ENCODE assay signal across 9 mouse cellular contexts in the genomic region with DNA sequence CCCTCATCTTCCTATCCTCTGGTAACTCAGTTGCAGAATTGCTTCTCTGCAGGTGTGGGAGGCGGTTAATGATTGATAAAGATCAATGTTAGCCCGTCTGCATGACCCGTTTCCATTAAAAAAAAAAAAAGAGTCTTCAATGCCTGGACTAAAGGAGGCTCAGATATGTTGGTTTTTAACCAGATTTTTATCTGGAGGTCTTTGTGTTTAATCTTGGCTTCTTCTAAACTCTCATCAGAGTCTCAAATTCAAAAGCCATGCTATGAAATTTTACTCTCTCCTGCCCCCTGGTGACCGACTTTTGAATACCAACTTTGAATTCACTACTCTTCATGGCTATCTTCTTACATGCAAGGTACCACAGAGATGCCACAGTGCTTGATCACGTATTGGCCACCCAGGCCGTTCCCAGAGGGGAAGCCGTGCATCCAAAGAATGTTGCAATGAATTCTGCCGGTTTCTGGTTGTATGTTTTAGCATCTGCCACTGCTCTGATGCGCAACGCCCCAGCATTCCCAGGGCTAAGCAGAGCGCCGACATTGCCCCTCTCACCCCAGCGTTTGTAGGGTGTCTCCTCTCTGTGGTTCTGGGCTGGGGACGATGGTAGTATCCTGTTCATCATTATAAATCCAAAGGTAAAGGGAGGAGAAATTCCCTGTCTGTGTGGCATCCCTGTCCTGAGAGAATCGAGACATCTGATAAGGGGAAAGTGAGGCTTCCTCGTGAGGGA.
A peak's percentile ranks its signal among the peaks of the same experiment; 100 is the strongest.
DNase-seq lines count a peak whose midpoint lies in the region; ATAC-seq lines count a peak whose summit lies in the region.
"Had no signal": no experiment of that assay in that cellular context is flagged by ENCODE, and none has a peak within 500 bp of the region (broad histone marks: within the 10 kb centered on the region; RNA-seq: fewer than 3 reads in every experiment).

No protein-coding gene starts in this region.

- DNase-seq in ovary, postnatal 14 days (ENCODE audit: low spot score) = peak; percentile 78
- no peak for DNase-seq in ovary, postnatal 36 days (ENCODE audit: low spot score)
- peak; percentile 74 for DNase-seq in adipocyte (ENCODE audit: low spot score)
- DNase-seq in embryo, embryonic 10.5 days (ENCODE audit: low spot score) = peak; percentile 89
- peak; percentile 62 to 82 for DNase-seq in kidney, adult 8-10 months
- peak; percentile 42 for DNase-seq in right cerebral cortex, postnatal 25 days
- no peak for DNase-seq in ovary, postnatal 10 days (ENCODE audit: low spot score)

- WGBS in limb, embryonic 13.5 days = 63% methylated on average over 16 of the region's 16 CpGs

- H3K9me3 ChIP-seq in limb, embryonic 13.5 days = no peaks in the 10 kb centered on the region
- H3K9me3 ChIP-seq: neural tube, embryonic 13.5 days had no signal

- no peak overlapping the region for H3K4me3 ChIP-seq in limb, embryonic 13.5 days
- H3K4me3 ChIP-seq: neural tube, embryonic 13.5 days had no signal

- no peaks in the 10 kb centered on the region for H3K27me3 ChIP-seq in limb, embryonic 13.5 days
- H3K27me3 ChIP-seq: neural tube, embryonic 13.5 days had no signal

- H3K4me1 ChIP-seq in limb, embryonic 13.5 days = peaks cover 12% of the 10 kb centered on the region

- no peak for ATAC-seq in limb, embryonic 13.5 days (ENCODE audit: low FRiP score, low read depth)

- H3K9ac ChIP-seq in limb, embryonic 13.5 days = no peak overlapping the region
- H3K9ac ChIP-seq: neural tube, embryonic 13.5 days had no signal

- H3K36me3 ChIP-seq in limb, embryonic 13.5 days = no peaks in the 10 kb centered on the region
- H3K36me3 ChIP-seq: neural tube, embryonic 13.5 days had no signal

- H3K27ac ChIP-seq in limb, embryonic 13.5 days = 0 out of 2 replicates have a peak overlapping the region, but pooled peaks have one; percentile 22
- H3K27ac ChIP-seq: neural tube, embryonic 13.5 days had no signal

- H3K4me2 ChIP-seq in limb, embryonic 13.5 days (replicated peaks) = no peak overlapping the region
- H3K4me2 ChIP-seq: neural tube, embryonic 13.5 days had no signal

Comparison
In these comparisons a context has a peak if more than half of its experiments do, and no peak if none do; other contexts are left out.
1. DNase-seq: peak in ovary, postnatal 14 days (single experiment), adipocyte (single experiment), embryo, embryonic 10.5 days (single experiment), kidney, adult 8-10 months (2 of 2) and right cerebral cortex, postnatal 25 days (single experiment); none in ovary, postnatal 36 days (single experiment) and ovary, postnatal 10 days (single experiment).